Mouse (Mus musculus) bone marrow macrophage, adult 2 months (primary cell): ENCODE results near the gene Msrb2. TPM values are rescaled to one million over a fixed set of nuclear protein-coding genes. Genes with fewer than 3 reads are reported as not detected.

Source experiments
- H3K27ac ChIP-seq: 2 replicates; pipeline ENCODE4 v1.5.1; 2012; ENCODE audit warnings: low read depth, low read length; ENCODE audit not compliant: insufficient read depth
- H3K4me1 ChIP-seq: 2 replicates; pipeline ENCODE4 v1.6.1; 2012; ENCODE audit warnings: low read length; ENCODE audit not compliant: control insufficient read depth, insufficient read depth
- H3K4me3 ChIP-seq: 2 replicates; pipeline ENCODE4 v1.5.1; 2012; ENCODE audit warnings: mild to moderate bottlenecking, low read length, moderate library complexity; ENCODE audit not compliant: insufficient read depth
- CTCF ChIP-seq: IDR thresholded peaks from 2 replicates; pipeline ENCODE4 v1.5.1; 2012; ENCODE audit warnings: low read depth, mild to moderate bottlenecking, low read length, moderate library complexity
- POLR2A ChIP-seq: IDR thresholded peaks from 2 replicates; pipeline ENCODE4 v1.6.1; 2012; ENCODE audit warnings: mild to moderate bottlenecking, low read depth, low read length, borderline replicate concordance
- polyA plus RNA-seq: library from polyadenylated mRNA; stranded (reverse); fragments of >200 nt; gene quantifications from 2 replicates; pipeline ENCODE4 v1.2.4, GENCODE M21; 2012; ENCODE audit not compliant: missing spikeins, insufficient read depth, insufficient read length

Gene Msrb2
- polyA plus RNA-seq, 1 experiment: 17.2 TPM

DNA sequence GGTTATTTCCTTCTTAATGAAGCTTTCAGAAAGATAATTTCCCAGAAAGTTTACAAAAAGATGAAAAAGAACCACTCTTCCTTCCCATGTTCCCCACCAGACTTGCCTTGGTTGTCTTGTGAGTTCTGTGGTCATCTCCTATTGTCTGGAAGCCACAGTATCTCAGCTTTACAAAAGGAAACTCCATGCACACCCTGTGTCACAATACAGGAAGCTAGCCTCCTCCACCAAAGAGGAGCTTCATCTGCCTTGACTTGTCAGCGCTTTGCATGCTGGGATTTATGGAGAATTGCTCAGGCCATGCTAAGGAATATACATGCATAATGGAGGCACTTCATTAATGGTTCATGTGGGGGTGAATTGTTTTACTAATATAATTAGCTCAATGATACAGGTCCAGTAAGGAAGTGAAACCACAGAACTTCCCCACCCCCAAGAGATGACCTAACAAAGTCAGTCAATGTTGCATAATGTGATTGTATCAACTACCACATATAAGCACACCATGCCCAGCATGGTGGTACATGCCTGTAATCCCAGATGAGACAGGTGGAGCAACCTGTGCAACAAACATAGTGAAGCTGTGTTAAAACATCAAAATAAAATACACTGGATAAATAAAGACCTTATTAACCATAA, 19.5 kb upstream of the Msrb2 start:
- no peak for TF ChIP-seq CTCF
- no peak for TF ChIP-seq POLR2A
- peaks cover 21% of the 10 kb centered on the region for H3K4me1 ChIP-seq
- no peak overlapping the region; the same call in 1 of the 2 replicates for H3K4me3 ChIP-seq
- peak overlapping the region; percentile 80 for H3K27ac ChIP-seq

DNA sequence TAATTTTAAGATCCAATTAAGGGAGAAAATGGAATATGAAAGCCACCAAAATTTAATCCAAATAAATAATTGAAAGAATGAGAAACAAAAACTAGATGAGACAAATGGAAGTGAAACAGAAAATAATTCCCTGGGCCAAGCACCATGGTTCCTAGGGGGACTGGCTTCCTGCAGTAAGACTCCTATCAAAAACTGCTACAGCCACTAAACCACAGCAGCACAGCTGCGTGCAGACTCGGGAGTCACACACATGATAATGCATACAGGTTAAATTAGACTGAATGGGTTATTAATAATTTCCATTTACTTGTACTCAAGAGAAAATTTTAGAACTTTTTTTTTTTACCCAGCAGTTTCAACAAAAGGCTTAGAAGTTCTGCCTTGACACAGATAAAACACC, 18.1 kb upstream of the Msrb2 start:
- Histone ChIP-seq H3K4me1 (peaks cover 18% of the 10 kb centered on the region), H3K27ac (no peak overlapping the region), H3K4me3 (no peak overlapping the region)
- TF ChIP-seq CTCF: no peak
- no peak for TF ChIP-seq POLR2A

DNA sequence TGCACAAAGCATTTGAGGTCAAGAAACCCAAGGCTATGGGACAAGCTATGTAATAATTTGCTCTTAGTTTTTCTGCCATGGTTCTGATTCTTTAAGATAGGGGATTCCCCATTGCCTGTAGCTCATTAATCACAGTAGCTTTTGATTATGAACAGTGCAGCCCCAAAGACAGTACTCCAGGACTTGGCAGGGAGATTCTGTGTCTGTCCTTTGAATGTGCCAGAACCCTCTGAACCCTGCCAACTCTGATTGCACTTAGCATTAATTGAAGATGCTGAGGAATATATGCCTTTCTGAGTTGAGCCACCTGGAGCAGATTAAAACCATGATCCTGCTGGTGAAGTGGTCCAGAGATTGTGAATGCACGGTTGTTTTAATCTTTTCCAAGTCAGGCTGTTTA, 8.4 kb upstream of the Msrb2 start:
- TF ChIP-seq POLR2A: no peak
- no peak for TF ChIP-seq CTCF
- Histone ChIP-seq H3K4me3 (no peak overlapping the region), H3K4me1 (no peaks in the 10 kb centered on the region), H3K27ac (no peak overlapping the region)

DNA sequence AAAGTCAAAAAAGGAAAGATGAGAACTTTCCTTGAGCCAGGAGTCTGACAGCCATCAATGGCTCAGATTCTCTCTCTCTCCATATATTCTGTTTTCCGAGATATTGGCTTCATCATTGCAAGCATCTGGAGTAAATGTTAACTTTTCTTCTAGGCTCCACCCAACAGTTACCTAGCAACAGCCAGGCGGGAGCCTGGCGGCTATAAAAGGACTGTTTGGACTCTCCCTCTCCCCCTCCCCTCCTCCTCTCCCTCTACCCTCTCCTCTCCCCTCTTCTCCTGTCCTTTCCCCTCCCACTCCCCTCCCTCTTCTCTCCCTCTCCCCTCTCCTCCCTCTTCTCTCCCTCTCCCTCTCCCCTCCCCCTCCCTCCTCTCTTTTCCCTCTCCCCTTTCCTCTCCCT, 4.8 kb upstream of the Msrb2 start:
- Histone ChIP-seq H3K4me3 (no peak overlapping the region), H3K27ac (no peak overlapping the region), H3K4me1 (peaks cover 7% of the 10 kb centered on the region)
- no peak for TF ChIP-seq POLR2A
- TF ChIP-seq CTCF: no peak

DNA sequence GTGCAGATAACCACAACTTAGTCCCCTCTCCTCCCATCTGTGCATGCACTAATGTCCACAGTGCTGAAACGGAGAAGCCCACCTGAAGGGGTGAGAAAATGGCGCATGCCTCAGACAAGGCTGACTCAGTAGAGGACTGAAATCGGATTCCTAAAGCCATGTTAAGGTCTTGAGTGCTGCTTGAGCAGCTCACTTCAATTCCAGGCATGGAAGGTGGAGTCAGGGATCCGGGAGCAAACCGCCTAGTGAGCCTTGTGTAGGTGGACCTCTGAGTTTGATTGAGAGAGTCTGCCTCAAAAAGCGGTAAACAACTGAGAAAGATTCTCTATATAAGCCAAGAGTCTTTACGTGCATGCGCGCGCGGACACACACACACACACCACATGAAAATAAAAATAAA, 4.1 kb upstream of the Msrb2 start:
- H3K4me3 ChIP-seq: no peak overlapping the region
- TF ChIP-seq CTCF (no peak), POLR2A (no peak)
- peaks cover 9% of the 10 kb centered on the region for H3K4me1 ChIP-seq
- no peak overlapping the region for H3K27ac ChIP-seq

DNA sequence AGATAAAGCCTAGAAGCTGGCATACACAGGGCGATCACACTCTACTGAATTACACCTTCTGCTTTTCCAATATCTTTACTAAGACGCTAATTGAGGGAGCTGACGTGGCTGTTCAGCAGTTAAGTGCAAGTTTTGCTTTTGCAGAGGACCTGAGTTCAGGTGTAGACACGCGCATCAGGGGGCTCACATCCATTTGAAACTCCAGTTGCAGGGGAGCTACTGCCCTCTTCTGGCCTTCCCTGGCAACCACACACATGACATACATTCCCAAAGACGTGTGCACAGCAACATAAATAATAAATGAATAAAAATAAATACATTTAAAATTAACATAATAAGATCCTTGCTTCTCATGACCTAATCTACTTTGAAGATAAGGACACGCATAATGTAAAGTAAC, 2.5 kb downstream of the Msrb2 start:
- peak; percentile 54; the same call in 1 of the 2 replicates for TF ChIP-seq CTCF
- TF ChIP-seq POLR2A: no peak

DNA sequence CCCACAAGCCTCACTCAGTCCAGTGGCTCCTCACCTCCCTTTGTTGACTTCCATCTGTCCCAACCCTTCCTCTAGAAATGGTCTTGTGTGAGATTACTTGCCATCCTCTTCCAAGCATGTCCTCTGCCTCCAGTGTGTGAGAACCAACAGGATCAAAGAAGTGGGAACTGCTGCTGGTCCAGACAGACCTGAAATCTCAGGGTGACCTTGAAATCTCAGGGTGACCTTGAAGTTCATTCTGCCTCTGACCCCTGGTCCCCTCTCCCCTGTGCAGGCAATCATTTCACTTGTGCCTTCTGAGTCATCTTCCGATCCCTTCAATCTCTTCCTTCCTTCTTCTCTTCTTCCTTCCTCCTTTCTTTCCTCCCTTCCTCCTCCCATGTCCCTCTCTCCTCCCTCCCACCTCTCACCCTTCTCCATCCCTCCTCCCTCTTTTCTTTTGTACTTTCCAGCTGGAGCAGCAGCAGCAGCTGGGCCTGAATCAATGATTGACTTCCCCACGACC, 9.3 kb downstream of the Msrb2 start:
- H3K4me3 ChIP-seq: no peak overlapping the region
- H3K4me1 ChIP-seq: peaks cover 11% of the 10 kb centered on the region
- no peak overlapping the region for H3K27ac ChIP-seq
- TF ChIP-seq CTCF: no peak
- TF ChIP-seq POLR2A: no peak

More for the DNA sequence above, 2.5 kb downstream of the Msrb2 start:
- Histone ChIP-seq H3K4me3 (no peak overlapping the region), H3K27ac (no peak overlapping the region), H3K4me1 (peaks cover 10% of the 10 kb centered on the region)

DNA sequence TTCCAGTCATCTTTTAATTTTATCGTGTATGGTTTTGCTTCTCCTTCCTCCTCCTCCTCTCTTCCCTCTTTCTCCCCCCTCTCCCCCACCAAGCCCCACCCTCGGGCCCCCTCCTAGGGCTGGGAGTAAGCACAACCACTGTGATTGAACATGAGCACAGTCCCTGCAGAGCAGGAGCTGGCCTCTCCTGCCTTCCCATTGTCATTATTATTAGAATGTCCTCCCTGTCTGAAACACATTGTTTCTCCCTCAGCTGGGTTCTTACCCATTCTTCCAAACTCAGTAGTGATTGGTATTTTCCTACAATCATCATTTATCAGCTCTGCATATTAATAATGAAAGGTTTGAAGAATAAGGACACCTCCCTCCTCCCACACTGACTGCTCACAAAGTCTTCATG, 9.7 kb downstream of the Msrb2 start:
- no peak overlapping the region for H3K4me3 ChIP-seq
- TF ChIP-seq POLR2A (no peak), CTCF (no peak)
- H3K27ac ChIP-seq: no peak overlapping the region
- H3K4me1 ChIP-seq: peaks cover 11% of the 10 kb centered on the region

DNA sequence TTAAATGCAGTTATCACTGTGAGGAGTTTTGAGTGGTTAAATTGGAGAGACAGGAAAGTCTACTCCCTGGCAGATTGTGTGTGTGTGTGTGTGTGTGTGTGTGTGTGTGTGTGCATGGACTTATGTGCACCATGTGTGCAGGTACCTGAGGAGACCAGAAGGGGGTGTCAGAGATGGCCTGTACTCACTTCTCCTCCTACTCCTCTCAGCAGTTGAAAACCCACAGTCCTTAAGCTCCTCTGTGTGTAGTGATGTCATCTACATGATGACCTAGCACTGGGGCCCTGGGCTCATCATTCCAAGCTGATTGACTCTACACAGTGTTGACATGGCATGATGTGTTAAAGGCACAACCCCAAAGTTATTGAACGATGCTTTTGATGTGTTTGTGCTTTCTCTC, 11.0 kb downstream of the Msrb2 start:
- Histone ChIP-seq H3K27ac (no peak overlapping the region), H3K4me1 (peaks cover 11% of the 10 kb centered on the region), H3K4me3 (no peak overlapping the region)
- TF ChIP-seq POLR2A: no peak
- no peak for TF ChIP-seq CTCF

DNA sequence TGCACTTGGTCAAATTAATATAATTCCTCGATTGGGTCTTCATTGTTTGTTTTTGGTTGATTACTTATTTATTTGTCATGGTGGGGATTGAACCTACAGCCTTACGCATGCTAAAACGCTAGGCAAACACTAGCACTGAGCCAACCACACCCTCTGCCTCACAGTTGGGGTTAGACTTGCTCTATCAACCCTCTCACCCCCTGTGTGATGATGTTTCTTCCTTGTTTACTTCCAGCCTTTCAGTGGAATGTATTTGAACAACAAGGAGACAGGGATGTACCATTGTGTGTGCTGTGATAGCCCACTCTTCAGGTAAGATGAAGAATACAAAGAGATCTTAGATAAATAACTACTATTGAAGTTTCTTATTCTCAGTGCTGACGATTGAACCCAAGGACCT, 11.8 kb downstream of the Msrb2 start:
- TF ChIP-seq POLR2A (no peak), CTCF (no peak)
- Histone ChIP-seq H3K4me3 (no peak overlapping the region), H3K4me1 (peaks cover 13% of the 10 kb centered on the region), H3K27ac (no peak overlapping the region)
